Mouse (Mus musculus): ENCODE results near the gene Gm5737.

GRCm38 (mm10) chr7:120859854-120860253, 47.7 kb downstream of the Gm5737 start:
- TF ChIP-seq CTCF (IDR thresholded peaks at IDR 0.05) (no peak), EP300 (IDR thresholded peaks at IDR 0.05) (no peak)

Measured in lung, postnatal 0 days (tissue).